Mouse (Mus musculus) lung, adult 18-20 months (tissue): ENCODE results near the gene Pcdh7.

Experiments used
- DNase-seq, 2 experiments: peaks; one replicate each; pipeline ENCODE4 v3.0.0; 2022; ENCODE audit warnings: mixed read lengths in 2 of 2

Pcdh7 gene

DNA sequence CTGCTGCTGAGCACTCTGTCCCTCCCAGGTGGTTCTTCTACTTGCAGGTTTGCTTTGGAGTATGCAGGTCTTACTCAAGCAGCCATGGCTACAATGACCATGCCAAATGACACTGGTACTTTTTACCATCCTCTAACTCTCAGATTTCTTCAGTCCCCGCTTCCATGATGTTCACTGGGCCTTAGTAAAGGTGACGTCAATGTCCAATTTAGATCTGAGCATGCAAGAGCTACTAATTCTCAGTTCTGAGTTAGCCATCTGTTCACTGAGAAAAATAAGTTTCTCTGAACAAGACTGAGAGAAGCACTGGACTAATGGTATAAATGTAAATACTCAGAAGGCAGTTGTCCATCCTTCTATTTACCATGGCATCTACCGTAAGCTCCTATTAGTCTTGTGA is 457.8 kb downstream of the Pcdh7 start:
- DNase-seq = no peak
